Mouse (Mus musculus): ENCODE data around the gene Stap1. TPM values are rescaled to one million over a fixed set of nuclear protein-coding genes. Genes with fewer than 3 reads are reported as not detected.

The Stap1 gene
- polyA plus RNA-seq, 1 experiment from 2014 or later: 0.54 TPM

GRCm38 (mm10) chr5:86106610-86107009, 35.1 kb downstream of the Stap1 start:
- Histone ChIP-seq H3K4me2 (ENCODE audit: low read depth, low read length) (no peak overlapping the region), H3K27ac (ENCODE audit: low read depth, low read length) (no peak overlapping the region), H3K36me3 (ENCODE audit: control insufficient read depth, insufficient read depth, low read length) (peaks cover 10% of the 10 kb centered on the region; the same call in 1 of the 2 replicates), H3K27me3 (ENCODE audit: control insufficient read depth, insufficient read depth, low read length) (no peaks in the 10 kb centered on the region), H3K9me3 (ENCODE audit: control insufficient read depth, low read length) (no peaks in the 10 kb centered on the region), H3K9ac (replicated peaks; ENCODE audit: low read depth, low read length) (no peak overlapping the region), H3K4me1 (ENCODE audit: control insufficient read depth, insufficient read depth, low read length) (no peaks in the 10 kb centered on the region), H3K4me3 (ENCODE audit: low read depth, low read length) (no peak overlapping the region)
- no peak for ATAC-seq (ENCODE audit: low read depth)
- WGBS: 75% methylated on average over 2 of the region's 2 CpGs

GRCm38 (mm10) chr5:86111074-86111473, 39.5 kb downstream of the Stap1 start:
- no peak overlapping the region for H3K9ac ChIP-seq (replicated peaks; ENCODE audit: low read depth, low read length)
- no peaks in the 10 kb centered on the region for H3K4me1 ChIP-seq (ENCODE audit: control insufficient read depth, insufficient read depth, low read length)
- no peak overlapping the region for H3K4me3 ChIP-seq (ENCODE audit: low read depth, low read length)
- H3K36me3 ChIP-seq (ENCODE audit: control insufficient read depth, insufficient read depth, low read length): peaks cover 13% of the 10 kb centered on the region; the same call in 1 of the 2 replicates
- H3K27ac ChIP-seq (ENCODE audit: low read depth, low read length): no peak overlapping the region
- WGBS: 89% methylated on average over 1 of the region's 1 CpGs
- no peaks in the 10 kb centered on the region for H3K27me3 ChIP-seq (ENCODE audit: control insufficient read depth, insufficient read depth, low read length)
- no peaks in the 10 kb centered on the region for H3K9me3 ChIP-seq (ENCODE audit: control insufficient read depth, low read length)
- no peak overlapping the region for H3K4me2 ChIP-seq (ENCODE audit: low read depth, low read length)
- no peak for ATAC-seq (ENCODE audit: low read depth)

GRCm38 (mm10) chr5:86113037-86113436, 41.5 kb downstream of the Stap1 start:
- Histone ChIP-seq H3K9me3 (ENCODE audit: control insufficient read depth, low read length) (no peaks in the 10 kb centered on the region), H3K27me3 (ENCODE audit: control insufficient read depth, insufficient read depth, low read length) (no peaks in the 10 kb centered on the region), H3K4me3 (ENCODE audit: low read depth, low read length) (no peak overlapping the region), H3K27ac (ENCODE audit: low read depth, low read length) (no peak overlapping the region), H3K4me1 (ENCODE audit: control insufficient read depth, insufficient read depth, low read length) (no peaks in the 10 kb centered on the region), H3K4me2 (ENCODE audit: low read depth, low read length) (no peak overlapping the region), H3K9ac (replicated peaks; ENCODE audit: low read depth, low read length) (no peak overlapping the region), H3K36me3 (ENCODE audit: control insufficient read depth, insufficient read depth, low read length) (peaks cover 10% of the 10 kb centered on the region; the same call in 1 of the 2 replicates)
- no peak for ATAC-seq (ENCODE audit: low read depth)
- 96% methylated on average over 2 of the region's 2 CpGs for WGBS

- ATAC-seq (ENCODE audit: low read depth): no peak
- Histone ChIP-seq H3K27ac (ENCODE audit: low read depth, low read length) (no peak overlapping the region), H3K4me2 (ENCODE audit: low read depth, low read length) (no peak overlapping the region), H3K27me3 (ENCODE audit: control insufficient read depth, insufficient read depth, low read length) (no peaks in the 10 kb centered on the region), H3K9ac (replicated peaks; ENCODE audit: low read depth, low read length) (no peak overlapping the region), H3K9me3 (ENCODE audit: control insufficient read depth, low read length) (no peaks in the 10 kb centered on the region), H3K4me1 (ENCODE audit: control insufficient read depth, insufficient read depth, low read length) (no peaks in the 10 kb centered on the region), H3K36me3 (ENCODE audit: control insufficient read depth, insufficient read depth, low read length) (peaks cover 8% of the 10 kb centered on the region; the same call in 1 of the 2 replicates), H3K4me3 (ENCODE audit: low read depth, low read length) (no peak overlapping the region)
- WGBS: 65% methylated on average over 1 of the region's 1 CpGs
Measured at GRCm38 (mm10) chr5:86113997-86114396, 42.5 kb downstream of the Stap1 start.

- H3K9me3 ChIP-seq (ENCODE audit: control insufficient read depth, low read length): no peaks in the 10 kb centered on the region
- peaks cover 22% of the 10 kb centered on the region; the same call in 1 of the 2 replicates for H3K36me3 ChIP-seq (ENCODE audit: control insufficient read depth, insufficient read depth, low read length)
- H3K4me3 ChIP-seq (ENCODE audit: low read depth, low read length): no peak overlapping the region
- H3K4me1 ChIP-seq (ENCODE audit: control insufficient read depth, insufficient read depth, low read length): no peaks in the 10 kb centered on the region
- WGBS: 89% methylated on average over 9 of the region's 9 CpGs
- no peak overlapping the region for H3K4me2 ChIP-seq (ENCODE audit: low read depth, low read length)
- no peak overlapping the region for H3K9ac ChIP-seq (replicated peaks; ENCODE audit: low read depth, low read length)
- H3K27me3 ChIP-seq (ENCODE audit: control insufficient read depth, insufficient read depth, low read length): no peaks in the 10 kb centered on the region
- no peak overlapping the region for H3K27ac ChIP-seq (ENCODE audit: low read depth, low read length)
- no peak for ATAC-seq (ENCODE audit: low read depth)
Measured at GRCm38 (mm10) chr5:86118457-86119094, 47.0 kb downstream of the Stap1 start.

GRCm38 (mm10) chr5:86128749-86129148, 57.2 kb downstream of the Stap1 start:
- H3K27me3 ChIP-seq (ENCODE audit: control insufficient read depth, insufficient read depth, low read length): no peaks in the 10 kb centered on the region
- H3K4me1 ChIP-seq (ENCODE audit: control insufficient read depth, insufficient read depth, low read length): no peaks in the 10 kb centered on the region
- WGBS: 94% methylated on average over 1 of the region's 1 CpGs
- H3K4me2 ChIP-seq (ENCODE audit: low read depth, low read length): no peak overlapping the region
- H3K27ac ChIP-seq (ENCODE audit: low read depth, low read length): no peak overlapping the region
- peaks cover 27% of the 10 kb centered on the region for H3K36me3 ChIP-seq (ENCODE audit: control insufficient read depth, insufficient read depth, low read length)
- no peak overlapping the region for H3K4me3 ChIP-seq (ENCODE audit: low read depth, low read length)
- no peaks in the 10 kb centered on the region for H3K9me3 ChIP-seq (ENCODE audit: control insufficient read depth, low read length)
- no peak for ATAC-seq (ENCODE audit: low read depth)
- H3K9ac ChIP-seq (replicated peaks; ENCODE audit: low read depth, low read length): no peak overlapping the region

GRCm38 (mm10) chr5:86129828-86130227, 58.3 kb downstream of the Stap1 start:
- H3K36me3 ChIP-seq (ENCODE audit: control insufficient read depth, insufficient read depth, low read length): peaks cover 23% of the 10 kb centered on the region
- no peak overlapping the region for H3K4me3 ChIP-seq (ENCODE audit: low read depth, low read length)
- no peaks in the 10 kb centered on the region for H3K27me3 ChIP-seq (ENCODE audit: control insufficient read depth, insufficient read depth, low read length)
- no peak overlapping the region for H3K4me2 ChIP-seq (ENCODE audit: low read depth, low read length)
- H3K9ac ChIP-seq (replicated peaks; ENCODE audit: low read depth, low read length): no peak overlapping the region
- H3K4me1 ChIP-seq (ENCODE audit: control insufficient read depth, insufficient read depth, low read length): no peaks in the 10 kb centered on the region
- H3K9me3 ChIP-seq (ENCODE audit: control insufficient read depth, low read length): no peaks in the 10 kb centered on the region
- no peak overlapping the region for H3K27ac ChIP-seq (ENCODE audit: low read depth, low read length)
- no peak for ATAC-seq (ENCODE audit: low read depth)

Other genes with a start within 250 kb of the Stap1 start
- gene Cenpc1, start 6.2 kb upstream of the Stap1 start, polyA plus RNA-seq (2014; fragmentation: Nextera tagmentation; extraction: Ambion mirVana): 38.0 and 41.7 TPM in 2 replicates
- 20.4 and 21.9 TPM in 2 replicates for gene Uba6, start 101.1 kb downstream of the Stap1 start, polyA plus RNA-seq (2014; fragmentation: Nextera tagmentation; extraction: Ambion mirVana)
- not detected in 2 replicates for gene Gnrhr, start 126.2 kb downstream of the Stap1 start, polyA plus RNA-seq (2014; fragmentation: Nextera tagmentation; extraction: Ambion mirVana)
- gene Tmprss11c, start 217.6 kb downstream of the Stap1 start, polyA plus RNA-seq (2014; fragmentation: Nextera tagmentation; extraction: Ambion mirVana): not detected in 2 replicates